Mouse (Mus musculus): ENCODE data around the gene Gpr87. TPM values are rescaled to one million over a fixed set of nuclear protein-coding genes. Genes with fewer than 3 reads are reported as not detected.

The Gpr87 gene
- total RNA-seq, 2 experiments from 2014 or later, result not detected

GRCm38 (mm10) chr3:59175234-59175633, 19.7 kb downstream of the Gpr87 start:
- peak; percentile 71 for TF ChIP-seq CTCF (IDR thresholded peaks at IDR 0.05)
- Histone ChIP-seq H3K4me3 (no peak overlapping the region), H3K27ac (no peak overlapping the region)
- no peak for DNase-seq
- intact Hi-C loops (cut with DNase I), result no loop called here

- intact Hi-C loops (cut with DNase I), result no loop called here
- H3K27ac ChIP-seq, result no peak overlapping the region
- no peak for TF ChIP-seq CTCF (IDR thresholded peaks at IDR 0.05)
Observed at GRCm38 (mm10) chr3:59174426-59175154, 20.3 kb downstream of the Gpr87 start.

GRCm38 (mm10) chr3:59169921-59170627, 24.8 kb downstream of the Gpr87 start:
- intact Hi-C loops (cut with DNase I), result no loop called here
- H3K4me3 ChIP-seq, result no peak overlapping the region
- no peak for DNase-seq
- H3K27ac ChIP-seq, result no peak overlapping the region
- TF ChIP-seq CTCF (IDR thresholded peaks at IDR 0.05), result no peak

More at GRCm38 (mm10) chr3:59174426-59175154, 20.3 kb downstream of the Gpr87 start:
- H3K4me3 ChIP-seq, result no peak overlapping the region
- no peak for DNase-seq

GRCm38 (mm10) chr3:59169215-59169614, 25.7 kb downstream of the Gpr87 start:
- Histone ChIP-seq H3K4me3 (no peak overlapping the region), H3K27ac (no peak overlapping the region)
- intact Hi-C loops (cut with DNase I), result no loop called here
- no peak for TF ChIP-seq CTCF (IDR thresholded peaks at IDR 0.05)
- no peak for DNase-seq

DNA sequence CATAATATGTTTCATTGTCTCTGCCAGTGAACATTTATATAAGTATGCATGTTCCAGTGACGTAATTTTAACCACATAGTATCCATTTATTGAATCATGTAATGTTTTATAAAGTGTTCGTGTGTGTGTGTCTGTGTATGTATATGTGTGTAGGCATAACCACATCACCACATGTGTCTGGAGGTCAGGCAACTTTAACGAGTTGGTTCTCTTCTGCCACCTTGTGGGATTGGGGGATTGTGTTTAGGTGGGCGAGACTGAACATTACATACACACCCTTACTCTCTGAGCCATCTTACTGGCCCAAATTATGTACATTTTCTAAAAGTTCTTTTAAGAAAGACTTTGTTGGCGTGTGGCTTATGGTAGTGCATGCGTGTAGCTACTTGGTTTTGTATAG, 26.4 kb downstream of the Gpr87 start:
- no peak for DNase-seq
- no peak overlapping the region for H3K27ac ChIP-seq
- H3K4me3 ChIP-seq, result no peak overlapping the region
- intact Hi-C loops (cut with DNase I), result no loop called here
- no peak for TF ChIP-seq CTCF (IDR thresholded peaks at IDR 0.05)

- no peak for TF ChIP-seq CTCF (IDR thresholded peaks at IDR 0.05)
- no peak overlapping the region for H3K27ac ChIP-seq
- intact Hi-C loops (cut with DNase I), result no loop called here
- DNase-seq, result no peak
- H3K4me3 ChIP-seq, result no peak overlapping the region
Observed at GRCm38 (mm10) chr3:59167417-59168054, 27.4 kb downstream of the Gpr87 start.

DNA sequence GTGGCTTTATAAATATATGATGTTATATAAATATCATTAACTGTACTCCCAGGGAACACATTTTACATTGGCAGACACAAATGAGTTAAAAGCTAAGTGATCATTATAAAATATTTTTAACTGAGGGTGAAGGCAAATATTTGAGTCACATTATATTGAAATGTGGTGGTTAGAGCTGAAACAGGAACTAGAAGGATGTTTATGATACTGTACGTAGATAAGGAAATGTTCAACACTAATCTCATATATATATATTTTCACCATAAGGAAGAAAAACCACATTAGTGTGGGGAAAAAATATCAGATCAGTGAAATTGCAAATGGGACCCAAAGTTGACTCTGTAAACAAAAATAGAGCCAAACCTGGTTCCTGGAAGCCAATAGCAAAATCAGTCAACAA, 34.4 kb downstream of the Gpr87 start:
- DNase-seq, result no peak
- H3K4me3 ChIP-seq, result no peak overlapping the region
- TF ChIP-seq CTCF (IDR thresholded peaks at IDR 0.05), result no peak
- H3K27ac ChIP-seq, result no peak overlapping the region
- intact Hi-C loops (cut with DNase I), result no loop called here

DNA sequence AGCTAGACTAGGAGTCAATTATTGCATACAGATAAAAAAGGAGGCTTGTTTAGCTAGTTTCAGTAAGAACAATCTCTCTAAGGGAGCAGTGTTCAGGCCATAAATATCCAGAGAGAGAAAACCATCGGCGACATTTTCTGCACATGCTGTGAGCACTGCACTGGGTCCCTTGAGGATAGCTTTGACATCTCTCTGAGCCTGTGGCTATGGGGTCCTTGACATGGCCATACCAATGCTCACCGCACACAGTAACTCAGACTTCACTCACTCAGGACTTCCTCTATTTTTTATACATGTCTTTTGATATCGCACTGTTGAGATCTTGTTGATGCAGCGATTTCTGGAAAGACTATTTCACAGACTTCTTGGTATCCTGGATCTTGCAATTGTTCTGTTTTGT, 37.9 kb downstream of the Gpr87 start:
- TF ChIP-seq CTCF (IDR thresholded peaks at IDR 0.05), result no peak
- intact Hi-C loops (cut with DNase I), result no loop called here
- Histone ChIP-seq H3K4me3 (no peak overlapping the region), H3K27ac (no peak overlapping the region)
- DNase-seq, result no peak

- Histone ChIP-seq H3K27ac (no peak overlapping the region), H3K4me3 (no peak overlapping the region)
- DNase-seq, result no peak
- TF ChIP-seq CTCF (IDR thresholded peaks at IDR 0.05), result no peak
- intact Hi-C loops (cut with DNase I), result no loop called here
Observed at GRCm38 (mm10) chr3:59155404-59155803, 39.5 kb downstream of the Gpr87 start.

- H3K4me3 ChIP-seq, result no peak overlapping the region
- DNase-seq, result no peak
- H3K27ac ChIP-seq, result no peak overlapping the region
- intact Hi-C loops (cut with DNase I), result no loop called here
- TF ChIP-seq CTCF (IDR thresholded peaks at IDR 0.05), result no peak
Observed at GRCm38 (mm10) chr3:59154888-59155287, 40.0 kb downstream of the Gpr87 start.

DNA sequence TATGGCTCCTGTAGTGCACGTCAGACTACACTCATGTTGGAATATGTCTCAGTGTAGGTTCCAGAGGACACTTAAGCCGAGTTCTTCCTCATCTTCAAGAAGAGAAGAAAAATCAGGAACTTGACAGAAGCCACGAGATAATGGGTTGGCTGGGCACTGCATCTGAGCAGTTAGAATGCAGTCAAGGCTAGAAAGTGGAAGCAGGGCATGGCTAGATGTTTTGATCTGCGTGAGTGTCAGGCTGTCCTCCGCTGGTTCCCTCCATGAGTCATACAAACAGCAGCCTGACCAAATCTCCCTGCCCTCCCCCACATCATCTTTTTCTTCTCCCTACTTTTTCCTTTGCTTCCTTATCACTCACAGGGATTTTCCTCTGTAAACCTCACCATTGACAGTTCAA, 41.5 kb downstream of the Gpr87 start, which contains the start of gene P2ry14:
TSS of gene P2ry14 (minus strand) at position 195 of the 400 bp plus-strand sequence.
- no peak within 1 kb of the TSS for H3K27ac ChIP-seq
- DNase-seq, result no peak
- no peak within 1 kb of the TSS for H3K4me3 ChIP-seq
- intact Hi-C loops (cut with DNase I), result no loop called here
- no peak for TF ChIP-seq CTCF (IDR thresholded peaks at IDR 0.05)

DNA sequence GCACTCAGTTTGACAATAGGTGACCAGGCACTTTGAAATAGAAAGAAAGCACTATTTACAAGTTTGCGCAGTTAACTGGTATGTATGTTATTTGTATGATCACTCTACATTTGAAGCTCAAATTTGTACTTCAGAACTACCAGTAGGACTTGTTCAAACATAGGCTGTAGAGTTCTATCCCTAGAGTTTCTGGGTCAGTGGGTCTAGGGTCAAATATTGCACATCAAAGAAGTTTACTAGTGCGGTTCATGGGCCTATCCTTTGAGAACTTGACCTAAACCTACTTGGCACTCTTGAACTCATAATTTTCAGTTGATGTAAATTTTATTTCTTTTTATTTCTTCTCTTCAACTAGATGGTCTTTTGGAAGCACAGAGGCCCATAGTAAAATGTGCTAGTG, 44.3 kb downstream of the Gpr87 start:
- Histone ChIP-seq H3K27ac (no peak overlapping the region), H3K4me3 (no peak overlapping the region)
- no peak for DNase-seq
- intact Hi-C loops (cut with DNase I), result no loop called here
- TF ChIP-seq CTCF (IDR thresholded peaks at IDR 0.05), result no peak

- Histone ChIP-seq H3K4me3 (no peak overlapping the region), H3K27ac (no peak overlapping the region)
- TF ChIP-seq CTCF (IDR thresholded peaks at IDR 0.05), result no peak
- intact Hi-C loops (cut with DNase I), result no loop called here
- DNase-seq, result no peak
Observed at GRCm38 (mm10) chr3:59149646-59150045, 45.3 kb downstream of the Gpr87 start.

All from gastrocnemius, adult 2 months (tissue).